Mouse (Mus musculus) myocyte (in vitro differentiated cells): Measurements from ENCODE around the gene Aup1. TPM values are rescaled to one million over a fixed set of nuclear protein-coding genes. Genes with fewer than 3 reads are reported as not detected.

Source experiments
- H3K27me3 ChIP-seq: one replicate; pipeline ENCODE4 v1.6.1; 2011; ENCODE audit not compliant: control insufficient read depth, insufficient read depth, insufficient read length
- H3K36me3 ChIP-seq: one replicate; pipeline ENCODE4 v1.6.1; 2011; ENCODE audit not compliant: control insufficient read depth, insufficient read depth
- H3K4me2 ChIP-seq: one replicate; pipeline ENCODE4 v1.6.1; 2011; ENCODE audit warnings: low read depth, control low read depth
- H3K4me3 ChIP-seq: one replicate; pipeline ENCODE4 v1.5.1; 2011; ENCODE audit warnings: mild to moderate bottlenecking, control low read depth, moderate library complexity
- H3K79me2 ChIP-seq: one replicate; pipeline ENCODE4 v1.6.1; 2011; ENCODE audit not compliant: control insufficient read depth, insufficient read depth
- H3ac ChIP-seq: one replicate; pipeline ENCODE4 v1.6.1; 2011; ENCODE audit not compliant: control insufficient read depth, insufficient read length
- CEBPB ChIP-seq: IDR thresholded peaks from 2 replicates; pipeline ENCODE4 v1.6.1; 2011; ENCODE audit warnings: mild to moderate bottlenecking, moderate library complexity; ENCODE audit not compliant: poor library complexity, insufficient read depth, severe bottlenecking
- E2F4 ChIP-seq: IDR thresholded peaks from one replicate; pipeline ENCODE4 v1.6.1; 2011; ENCODE audit warnings: mild to moderate bottlenecking, control low read depth, moderate library complexity; ENCODE audit not compliant: insufficient read depth
- MAX ChIP-seq: IDR thresholded peaks from one replicate; pipeline ENCODE4 v1.6.1; 2011; ENCODE audit warnings: low read depth, mild to moderate bottlenecking, control low read depth
- MYOD1 ChIP-seq, 3 experiments: IDR thresholded peaks; one replicate each; pipeline ENCODE4 v1.6.1; 2011; ENCODE audit warnings: control low read depth in 2 of 3, low read depth in 2 of 3, mild to moderate bottlenecking in 2 of 3, moderate library complexity in 1 of 3; ENCODE audit not compliant: insufficient read length in 2 of 3, control insufficient read depth in 1 of 3
- MYOG ChIP-seq, 3 experiments: IDR thresholded peaks; one replicate each; pipeline ENCODE4 v1.6.1; 2011; ENCODE audit warnings: control low read depth in 2 of 3, low read depth in 2 of 3, mild to moderate bottlenecking in 2 of 3; ENCODE audit not compliant: insufficient read length in 2 of 3, control insufficient read depth in 1 of 3, insufficient read depth in 1 of 3
- POLR2A ChIP-seq: IDR thresholded peaks from one replicate; pipeline ENCODE4 v1.6.1; 2011; ENCODE audit warnings: low read depth, mild to moderate bottlenecking, control low read depth, moderate library complexity; ENCODE audit not compliant: insufficient read length
- POLR2AphosphoS2 ChIP-seq: IDR thresholded peaks from one replicate; pipeline ENCODE4 v1.6.1; 2011; ENCODE audit warnings: low read depth, control low read depth; ENCODE audit not compliant: insufficient read length
- REST ChIP-seq: IDR thresholded peaks from one replicate; pipeline ENCODE4 v1.6.1; 2011; ENCODE audit warnings: mild to moderate bottlenecking, control low read depth, moderate library complexity; ENCODE audit not compliant: insufficient read depth, insufficient read length
- SRF ChIP-seq: IDR thresholded peaks from one replicate; pipeline ENCODE4 v1.6.1; 2011; ENCODE audit warnings: low read depth; ENCODE audit not compliant: control insufficient read depth, insufficient read length
- TCF12 ChIP-seq: IDR thresholded peaks from one replicate; pipeline ENCODE4 v1.6.1; 2011; ENCODE audit warnings: mild to moderate bottlenecking, control low read depth; ENCODE audit not compliant: poor library complexity, insufficient read depth, severe bottlenecking
- TCF3 ChIP-seq: IDR thresholded peaks from one replicate; pipeline ENCODE4 v1.6.1; 2011; ENCODE audit warnings: low read depth, control low read depth; ENCODE audit not compliant: insufficient read length
- USF1 ChIP-seq: IDR thresholded peaks from one replicate; pipeline ENCODE4 v1.6.1; 2011; ENCODE audit warnings: low read depth, mild to moderate bottlenecking, control low read depth, moderate library complexity
- polyA plus RNA-seq: library from polyadenylated mRNA; unstranded; fragments of >200 nt; fragmentation: generic; extraction: Trizol; gene quantifications from one replicate; pipeline ENCODE4 v1.2.1, GENCODE M21; 2012; ENCODE audit warnings: missing spikeins

Gene Aup1
- polyA plus RNA-seq, 1 experiment: 199 TPM

GRCm38 (mm10) chr6:83080210-83080609 lies 25.9 kb downstream of the Aup1 start:
- Histone ChIP-seq H3K27me3 (peaks cover 4% of the 10 kb centered on the region), H3K79me2 (no peaks in the 10 kb centered on the region), H3ac (no peak overlapping the region), H3K4me2 (no peak overlapping the region), H3K36me3 (peaks cover 5% of the 10 kb centered on the region), H3K4me3 (no peak overlapping the region)
- no peak for TF ChIP-seq MAX

GRCm38 (mm10) chr6:83083497-83083896 lies 29.2 kb downstream of the Aup1 start:
- no peak overlapping the region for H3ac ChIP-seq
- H3K79me2 ChIP-seq: no peaks in the 10 kb centered on the region
- H3K36me3 ChIP-seq: peaks cover 5% of the 10 kb centered on the region
- H3K27me3 ChIP-seq: peaks cover 22% of the 10 kb centered on the region
- no peak for TF ChIP-seq CEBPB
- no peak for TF ChIP-seq SRF
- no peak for TF ChIP-seq MAX
- TF ChIP-seq POLR2AphosphoS2: no peak
- TF ChIP-seq POLR2A: no peak
- no peak for TF ChIP-seq MYOG (IDR thresholded peaks at IDR 0.05; ENCODE audit: control insufficient read depth in 1 of 3, insufficient read depth in 1 of 3, insufficient read length in 2 of 3, low read depth in 2 of 3)
- TF ChIP-seq TCF3: no peak
- TF ChIP-seq TCF12: no peak
- no peak for TF ChIP-seq MYOD1 (IDR thresholded peaks at IDR 0.05; ENCODE audit: control insufficient read depth in 1 of 3, insufficient read length in 2 of 3, low read depth in 2 of 3)
- TF ChIP-seq E2F4: no peak
- no peak for TF ChIP-seq USF1
- no peak for TF ChIP-seq REST
- H3K4me3 ChIP-seq: no peak overlapping the region
- H3K4me2 ChIP-seq: no peak overlapping the region

DNA sequence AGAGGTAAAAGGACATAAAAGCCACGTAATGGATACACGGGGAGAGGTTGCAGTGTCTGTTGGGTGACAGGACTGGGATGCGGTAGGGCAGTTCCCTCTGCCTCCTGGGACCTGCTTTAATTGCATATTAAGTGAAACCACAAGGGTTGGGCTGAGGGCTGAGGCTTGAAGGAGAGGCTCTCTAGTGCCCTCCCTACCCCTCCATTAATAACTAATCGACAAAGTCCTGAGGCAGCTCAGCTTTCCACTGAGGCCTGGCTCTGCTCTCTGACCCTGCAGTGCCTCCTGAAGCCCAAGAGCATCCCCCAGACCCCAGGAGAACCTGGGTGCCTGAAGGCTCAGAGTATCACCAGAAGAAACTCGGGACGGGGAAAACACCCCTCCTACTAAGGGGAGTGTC lies 30.2 kb downstream of the Aup1 start:
- TF ChIP-seq MYOD1 (IDR thresholded peaks at IDR 0.05; ENCODE audit: control insufficient read depth in 1 of 3, insufficient read length in 2 of 3, low read depth in 2 of 3): no peak
- TF ChIP-seq CEBPB: no peak
- no peak for TF ChIP-seq USF1
- no peak for TF ChIP-seq TCF3
- no peak for TF ChIP-seq POLR2AphosphoS2
- TF ChIP-seq MYOG (IDR thresholded peaks at IDR 0.05; ENCODE audit: control insufficient read depth in 1 of 3, insufficient read depth in 1 of 3, insufficient read length in 2 of 3, low read depth in 2 of 3): no peak
- TF ChIP-seq SRF: no peak
- TF ChIP-seq TCF12: no peak
- TF ChIP-seq E2F4: no peak
- TF ChIP-seq MAX: no peak
- no peak for TF ChIP-seq POLR2A
- H3K79me2 ChIP-seq: no peaks in the 10 kb centered on the region
- no peak overlapping the region for H3ac ChIP-seq
- H3K27me3 ChIP-seq: peaks cover 29% of the 10 kb centered on the region
- H3K36me3 ChIP-seq: peaks cover 5% of the 10 kb centered on the region
- H3K4me2 ChIP-seq: no peak overlapping the region
- H3K4me3 ChIP-seq: no peak overlapping the region

GRCm38 (mm10) chr6:83086121-83087035 lies 32.1 kb downstream of the Aup1 start, which contains the start of gene Lbx2:
Lbx2 (plus strand) TSS chr6:83086367.
- Histone ChIP-seq H3K4me3 (no peak within 1 kb of the TSS), H3K4me2 (peak within 1 kb of the TSS; percentile 48)

More at GRCm38 (mm10) chr6:83086121-83087035, 32.1 kb downstream of the Aup1 start, which contains the start of gene Lbx2:
- Histone ChIP-seq H3K36me3 (peaks cover 5% of the 10 kb centered on the region), H3ac (no peak within 1 kb of the TSS), H3K27me3 (peaks cover 42% of the 10 kb centered on the region), H3K79me2 (no peaks in the 10 kb centered on the region)
- no peak for TF ChIP-seq TCF3
- TF ChIP-seq SRF: no peak
- TF ChIP-seq TCF12: no peak
- no peak for TF ChIP-seq MYOG (IDR thresholded peaks at IDR 0.05; ENCODE audit: control insufficient read depth in 1 of 3, insufficient read depth in 1 of 3, insufficient read length in 2 of 3, low read depth in 2 of 3)
- no peak for TF ChIP-seq MAX
- no peak for TF ChIP-seq POLR2A
- no peak for TF ChIP-seq E2F4
- TF ChIP-seq MYOD1 (IDR thresholded peaks at IDR 0.05; ENCODE audit: control insufficient read depth in 1 of 3, insufficient read length in 2 of 3, low read depth in 2 of 3): no peak
- TF ChIP-seq USF1: no peak
- TF ChIP-seq REST: no peak
- TF ChIP-seq POLR2AphosphoS2: no peak
- no peak for TF ChIP-seq CEBPB
